Mouse (Mus musculus) ES-CJ7 (cell line): ENCODE data around the gene Cdh3.

Experiments
- DNase-seq: peaks from one replicate; pipeline ENCODE4 v3.0.0; 2011; ENCODE audit warnings: low read depth, low spot score

Cdh3 gene

GRCm38 (mm10) chr8:106510365-106510975 is at the start of gene Cdh3:
Gene Cdh3 (plus strand): TSS chr8:106510891.
- DNase-seq = peak; percentile 91

GRCm38 (mm10) chr8:106462131-106462530 is 48.6 kb upstream of the Cdh3 start:
- no peak for DNase-seq

DNA sequence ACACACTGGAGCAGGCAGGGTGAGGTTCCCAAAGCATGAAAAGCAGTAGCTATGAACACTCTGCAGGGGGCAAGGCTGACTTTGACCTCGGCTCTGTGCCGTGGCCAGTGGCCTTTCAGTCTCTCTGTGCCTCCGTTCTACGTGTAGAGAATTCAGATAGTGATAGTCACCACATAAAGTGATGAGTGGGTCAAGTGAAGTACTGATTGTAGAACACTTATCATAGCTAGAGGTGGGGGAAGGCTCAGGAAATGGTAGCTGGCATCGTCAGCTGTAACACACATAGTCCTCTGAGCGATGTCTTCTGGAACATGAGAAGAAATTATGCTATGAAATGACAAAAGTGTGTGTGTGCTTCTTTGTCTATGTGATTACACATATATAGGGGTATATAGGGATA is 46.9 kb upstream of the Cdh3 start:
- DNase-seq = no peak

DNA sequence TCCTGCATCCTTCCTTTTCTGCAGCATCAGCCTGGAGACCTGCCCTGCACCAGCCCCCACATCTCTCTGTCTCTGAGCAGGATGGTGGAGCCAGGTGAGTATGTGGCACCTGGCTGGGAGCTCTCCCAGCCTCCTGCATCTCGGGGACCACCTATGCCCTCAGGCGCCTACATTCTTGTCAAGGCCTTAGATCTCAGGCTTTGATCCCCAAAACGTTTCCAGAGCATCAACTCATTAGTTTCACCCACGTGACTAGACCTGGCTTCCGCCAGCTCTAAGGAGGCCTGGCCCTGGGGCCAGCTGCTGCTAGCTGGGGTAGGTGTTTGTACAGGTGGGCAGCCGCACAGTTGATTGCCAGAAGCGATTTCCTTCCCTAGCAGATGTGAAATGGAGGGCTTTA is 41.2 kb upstream of the Cdh3 start:
- DNase-seq = no peak

DNA sequence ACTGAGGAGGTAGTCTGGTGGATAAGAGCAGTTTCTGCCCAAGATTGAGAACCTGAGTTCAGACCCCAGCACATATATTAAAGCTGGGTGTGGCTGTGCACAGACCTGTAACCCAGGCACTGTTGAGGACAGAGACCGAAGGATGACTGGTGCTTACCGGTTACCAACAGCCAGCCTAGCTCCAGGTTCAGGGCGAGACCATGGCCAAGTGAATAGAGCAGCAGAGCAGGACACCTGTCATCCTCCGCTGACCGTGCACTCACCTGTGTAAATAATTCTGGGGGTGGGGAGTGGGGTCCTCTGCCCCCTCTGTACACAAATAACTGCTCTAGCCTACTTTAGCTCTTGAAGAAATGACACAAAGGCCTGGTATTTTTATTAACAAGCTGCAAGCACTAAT is 36.7 kb upstream of the Cdh3 start:
- DNase-seq = no peak

GRCm38 (mm10) chr8:106500018-106500685 is 10.5 kb upstream of the Cdh3 start, which contains the start of gene 6030452D12Rik:
Gene 6030452D12Rik (plus strand): TSS chr8:106500522.
- no peak for DNase-seq

DNA sequence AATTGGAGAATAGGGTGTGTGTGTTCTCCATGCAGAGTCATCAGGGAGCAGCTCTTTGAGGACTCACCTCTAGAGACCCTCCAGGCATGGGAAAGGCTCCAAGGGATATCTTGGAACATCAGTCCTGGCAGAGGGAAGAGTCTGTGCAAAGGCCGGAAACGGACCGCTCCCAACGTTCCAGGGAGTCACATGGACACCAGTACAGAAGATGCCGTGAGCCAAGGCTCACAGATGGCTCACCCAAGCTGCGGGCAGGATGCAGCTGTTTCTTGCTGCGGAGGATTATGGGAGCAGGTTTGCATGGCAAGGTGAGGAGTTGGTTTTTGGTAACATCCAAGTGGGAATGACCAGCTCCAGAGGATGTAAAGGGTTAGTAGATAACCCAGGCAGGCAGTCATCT is 6.5 kb upstream of the Cdh3 start:
- no peak for DNase-seq

DNA sequence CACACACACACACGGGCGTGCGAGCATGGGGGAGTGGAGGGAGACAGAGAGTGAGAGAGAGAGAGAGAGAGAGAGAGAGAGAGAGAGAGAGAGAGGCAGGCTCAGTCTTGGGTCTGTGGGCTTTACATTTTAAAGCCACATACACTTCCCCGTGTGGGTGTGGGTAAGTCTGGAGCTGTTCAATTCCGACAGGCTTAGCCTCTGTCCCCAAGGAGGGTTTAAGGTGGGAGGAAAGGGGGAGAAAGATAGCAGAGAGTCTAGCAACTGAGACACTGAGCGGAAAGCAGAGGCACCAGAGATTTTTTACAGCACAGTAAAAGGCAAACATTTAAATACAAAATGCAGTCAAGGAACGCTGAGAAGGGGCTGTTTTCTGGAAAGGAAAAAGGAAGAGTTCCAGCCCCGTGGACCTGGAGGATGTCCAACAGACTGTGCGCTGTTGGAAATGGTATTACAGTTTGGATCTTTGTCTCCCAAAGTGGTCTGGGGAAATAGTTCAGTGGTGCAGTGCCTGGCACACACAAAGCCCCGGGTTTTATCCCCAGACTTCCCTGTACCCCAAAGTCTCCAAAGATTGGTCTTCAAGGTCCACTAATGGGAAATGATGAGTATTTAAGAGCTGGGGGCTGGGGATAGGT is 5.2 kb upstream of the Cdh3 start:
- DNase-seq = no peak

DNA sequence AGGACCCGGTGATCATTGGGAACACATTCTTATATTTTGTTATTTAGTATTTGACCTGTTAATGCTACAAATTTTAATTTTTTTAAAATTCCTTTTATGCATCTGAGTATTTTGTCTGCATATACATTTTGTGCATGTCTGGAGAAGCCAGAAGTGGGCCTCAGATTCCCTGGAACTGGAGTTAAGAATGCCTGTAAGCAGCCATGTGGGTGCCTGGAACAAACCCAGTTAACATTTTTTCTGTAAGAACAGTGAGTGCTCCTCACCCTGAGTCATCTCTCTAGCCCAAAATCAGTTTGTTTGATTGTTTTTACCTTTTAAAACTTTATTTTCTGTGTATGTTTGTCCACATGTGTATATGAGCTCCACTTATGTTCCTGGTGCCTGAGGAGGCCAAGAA is 4.6 kb upstream of the Cdh3 start:
- no peak for DNase-seq

- DNase-seq = peak; percentile 81
Observed at GRCm38 (mm10) chr8:106507761-106508331, 2.8 kb upstream of the Cdh3 start.

DNA sequence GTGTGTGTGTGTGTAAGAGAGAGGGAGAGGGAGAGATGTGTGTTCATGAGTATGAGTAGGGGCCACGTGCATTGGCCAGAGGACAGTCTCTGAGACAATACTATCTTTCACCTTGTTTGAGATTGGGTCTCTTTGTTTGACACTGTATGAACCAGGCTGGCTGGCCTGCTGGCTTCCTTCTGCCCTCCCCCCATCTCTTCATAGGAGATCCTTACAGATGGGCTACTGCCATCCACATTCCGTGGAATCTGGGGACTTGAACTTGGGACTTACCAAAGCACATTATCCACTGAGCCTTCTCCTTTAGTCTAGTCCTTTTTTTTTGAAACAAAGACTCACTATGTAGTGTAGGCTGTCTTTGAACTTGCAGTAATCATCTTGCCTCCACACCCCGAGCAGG is 2.2 kb upstream of the Cdh3 start:
- no peak for DNase-seq

DNA sequence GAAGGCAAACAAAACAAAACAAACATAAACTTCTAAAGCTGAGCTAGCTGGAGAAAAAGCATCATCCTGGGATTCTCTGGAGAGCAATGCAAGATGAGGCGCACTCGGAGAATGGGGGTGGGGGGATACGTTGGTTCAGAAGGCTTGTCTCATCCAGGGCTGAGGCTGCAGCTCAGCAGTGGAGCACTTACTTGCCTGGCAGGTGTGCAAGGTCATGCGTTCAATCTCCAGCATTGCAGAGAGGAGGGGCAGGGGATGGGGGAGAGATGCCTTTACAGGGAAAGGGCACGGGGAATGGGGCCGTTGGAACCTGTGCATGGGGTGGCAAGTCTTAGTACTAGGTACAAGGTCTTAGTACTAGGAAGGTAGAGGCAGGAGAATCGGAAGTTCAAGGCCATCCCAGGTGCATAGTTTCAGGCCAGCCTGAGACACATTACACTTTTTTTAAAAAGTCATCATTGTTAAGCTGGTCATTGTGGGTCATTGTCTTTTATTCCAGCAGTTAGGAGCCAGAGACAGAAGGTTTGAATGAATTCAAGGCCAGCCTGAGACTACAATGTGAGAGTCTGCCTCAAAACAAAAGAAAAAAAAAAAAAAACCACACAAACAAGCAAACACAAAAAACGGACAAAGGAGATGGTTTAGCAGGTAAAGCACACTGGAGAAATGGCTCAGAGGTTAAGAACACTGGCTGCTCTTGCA is 1.5 kb upstream of the Cdh3 start:
- DNase-seq = peak; percentile 83

GRCm38 (mm10) chr8:106511065-106511501 is 392 bp downstream of the Cdh3 start:
- DNase-seq = peak; percentile 62

DNA sequence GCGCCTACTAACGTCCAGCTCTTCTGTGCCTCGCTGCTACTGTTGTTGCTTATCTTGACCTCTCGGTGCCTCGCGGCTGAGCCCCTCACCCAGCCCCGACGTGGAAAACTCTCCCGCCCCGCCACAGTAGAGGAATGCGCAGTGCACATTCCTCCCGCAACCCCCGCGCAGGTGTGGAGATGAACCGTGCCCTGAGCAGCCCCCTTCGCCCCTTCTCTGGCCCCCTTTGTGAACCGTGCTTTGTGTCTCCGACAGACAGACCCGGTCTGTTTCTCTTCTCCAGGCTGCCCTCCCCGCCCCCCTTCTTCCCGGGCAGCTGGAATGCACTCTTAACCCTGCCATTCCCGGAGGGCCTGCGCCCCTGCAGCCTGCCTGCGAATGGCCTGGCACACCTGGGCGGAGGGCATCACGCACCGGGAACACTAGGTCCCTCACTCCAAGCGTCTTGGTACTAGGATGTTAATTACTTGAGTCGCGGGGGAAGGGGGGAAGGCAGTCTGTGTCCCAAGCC is 895 bp downstream of the Cdh3 start:
- peak; percentile 45 for DNase-seq

- DNase-seq = no peak
Observed at GRCm38 (mm10) chr8:106512475-106513150, 1.9 kb downstream of the Cdh3 start.

DNA sequence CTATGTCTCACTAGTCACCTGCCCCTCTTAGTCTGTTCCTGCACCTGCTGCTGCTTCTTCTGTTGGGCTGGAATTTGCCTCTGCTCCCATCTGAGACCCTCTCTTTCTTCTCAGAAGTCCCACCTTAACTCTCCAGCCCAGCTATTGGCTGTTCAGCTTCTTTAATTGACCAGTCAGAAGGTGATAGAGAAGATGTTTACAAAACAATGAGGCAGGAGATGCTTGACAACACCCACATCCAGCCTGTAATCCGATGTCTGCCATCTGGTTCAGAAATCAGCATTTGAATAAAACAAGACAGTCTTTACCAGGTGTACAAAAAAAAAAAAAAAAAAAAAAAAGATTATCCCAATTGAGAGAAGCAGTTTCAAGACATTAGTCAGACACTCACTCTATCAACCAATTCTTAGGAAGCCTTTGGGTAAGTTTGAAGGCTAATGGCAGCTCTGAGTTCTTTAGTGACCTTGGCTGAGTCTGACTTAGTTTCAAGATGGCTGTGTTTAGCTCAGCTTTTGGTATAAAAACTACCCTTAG is 5.3 kb downstream of the Cdh3 start:
- DNase-seq = peak; percentile 97

DNA sequence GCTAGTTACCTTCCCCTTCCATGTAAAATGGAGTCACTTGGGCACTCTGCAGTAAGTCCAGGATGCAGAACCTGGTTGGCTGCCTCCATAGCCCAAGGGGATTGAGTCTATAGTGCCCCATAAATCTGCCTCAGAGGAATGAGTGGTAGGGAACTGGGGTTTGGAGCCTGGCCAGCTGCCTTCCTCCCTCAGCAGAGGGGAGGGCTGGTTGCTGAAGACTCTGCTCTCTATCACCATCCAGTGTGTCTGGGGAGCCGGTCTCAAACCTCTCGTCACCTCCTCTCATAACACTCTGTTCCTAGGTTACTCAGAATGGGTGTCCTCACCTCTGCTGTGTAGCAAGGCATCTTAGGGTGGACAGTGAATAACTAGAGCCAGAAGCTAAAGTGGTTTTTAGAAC is 5.9 kb downstream of the Cdh3 start:
- no peak for DNase-seq

GRCm38 (mm10) chr8:106518763-106519162 is 8.1 kb downstream of the Cdh3 start:
- no peak for DNase-seq

DNA sequence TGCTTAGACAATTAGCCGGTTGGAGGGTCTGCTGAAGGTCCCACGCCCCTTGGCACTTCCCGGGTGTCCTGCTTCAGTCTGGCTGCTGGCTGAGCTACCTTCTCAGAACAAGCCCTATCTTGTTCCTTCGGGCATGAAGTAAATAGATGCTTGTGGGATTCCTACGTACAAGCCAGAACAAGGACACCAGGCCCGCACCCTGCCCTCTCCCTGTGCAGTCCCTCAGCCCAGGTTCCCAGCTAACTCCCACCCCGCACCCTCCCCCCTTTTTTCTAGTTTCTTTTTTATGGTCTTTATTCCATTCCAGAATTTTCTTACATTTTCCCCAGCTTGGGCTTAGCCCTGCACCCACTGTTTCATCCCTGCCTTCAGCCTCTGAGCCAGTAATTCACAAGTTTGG is 9.9 kb downstream of the Cdh3 start:
- DNase-seq = no peak

DNA sequence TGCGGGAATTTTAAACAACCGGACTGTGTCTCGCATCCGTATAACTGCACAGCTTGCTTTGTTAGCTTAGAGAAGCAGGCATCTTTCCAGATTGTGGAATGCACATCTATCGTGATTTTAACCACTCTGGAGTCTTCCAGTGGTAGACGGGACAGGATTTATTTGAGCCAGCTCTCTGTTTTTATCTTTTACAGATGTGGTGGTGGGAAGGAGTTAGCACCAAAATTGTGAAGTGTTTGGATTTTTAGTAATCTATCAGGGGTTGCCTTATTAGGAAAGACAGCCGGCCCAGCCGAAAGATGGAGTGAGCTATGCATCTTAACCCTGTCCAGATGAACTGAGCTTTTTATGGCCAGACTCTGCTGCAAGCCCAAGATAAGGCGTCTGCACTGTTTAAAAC is 11.2 kb downstream of the Cdh3 start:
- DNase-seq = no peak

GRCm38 (mm10) chr8:106526725-106527124 is 16.0 kb downstream of the Cdh3 start:
- no peak for DNase-seq
